Mouse (Mus musculus) midbrain, embryonic 11.5 days (tissue): Measurements from ENCODE around the gene Prkaa2. TPM values are rescaled to one million over a fixed set of nuclear protein-coding genes. Genes with fewer than 3 reads are reported as not detected.
"Not testable (repeated sequence)": the region's sequence is repeated elsewhere in the genome, so short reads cannot be mapped to it uniquely, and the experiment has no call there.

Experiments used
- ATAC-seq: fragments of 200-750 bp; cut with Nextera tagmentation; 2 replicates; pipeline ENCODE4 v1.8.0; 2017; ENCODE audit warnings: moderate TSS enrichment, moderate library complexity; ENCODE audit not compliant: low FRiP score
- DNase-seq: peaks from one replicate; pipeline ENCODE4 v3.0.0; 2015; ENCODE audit warnings: low spot score; ENCODE audit errors: missing footprints
- H3K27ac ChIP-seq: fragments of 300-500 bp; sonication (generic); 2 replicates; pipeline ENCODE4 v1.5.1; 2014; ENCODE audit warnings: low read depth, low read length
- H3K27me3 ChIP-seq: fragments of 300-500 bp; sonication (generic); 2 replicates; pipeline ENCODE4 v1.6.1; 2014; ENCODE audit warnings: mild to moderate bottlenecking, low read length, moderate library complexity, mixed read lengths; ENCODE audit not compliant: control insufficient read depth, insufficient read depth
- H3K36me3 ChIP-seq: fragments of 300-500 bp; sonication (generic); 2 replicates; pipeline ENCODE4 v1.6.1; 2014; ENCODE audit warnings: mild to moderate bottlenecking, low read length, moderate library complexity, mixed read lengths; ENCODE audit not compliant: control insufficient read depth, insufficient read depth
- H3K4me1 ChIP-seq: fragments of 300-500 bp; sonication (generic); 2 replicates; pipeline ENCODE4 v1.6.1; 2014; ENCODE audit warnings: low read length; ENCODE audit not compliant: control insufficient read depth, insufficient read depth
- H3K4me2 ChIP-seq: fragments of 300-500 bp; sonication (generic); 2 replicates; pipeline ENCODE4 v1.6.1; 2014; ENCODE audit warnings: mild to moderate bottlenecking, moderate library complexity
- H3K4me3 ChIP-seq: fragments of 300-500 bp; sonication (generic); 2 replicates; pipeline ENCODE4 v1.5.1; 2014; ENCODE audit warnings: low read depth, low read length
- H3K9ac ChIP-seq: fragments of 300-500 bp; sonication (generic); 2 replicates; pipeline ENCODE4 v1.6.1; 2014; ENCODE audit warnings: low read length
- H3K9me3 ChIP-seq: fragments of 300-500 bp; sonication (generic); 2 replicates; pipeline ENCODE4 v1.6.1; 2016; ENCODE audit warnings: low read length; ENCODE audit not compliant: control insufficient read depth
- WGBS: fragments of 180-500 bp; shearing (Covaris S2); extraction: QIAGEN DNeasy Blood & Tissue Kit; methylation state at CpG from one replicate; pipeline ENCODE4 v1.1.7; 2014; 5-methylcytosine and 5-hydroxymethylcytosine counted together
- polyA plus RNA-seq: library from polyadenylated mRNA; unstranded; fragments of >200 nt; fragmentation: Nextera tagmentation; extraction: Ambion mirVana; gene quantifications from 2 replicates; pipeline ENCODE4 v1.2.1, GENCODE M21; 2014

Prkaa2 gene
- polyA plus RNA-seq, 1 experiment from 2014 or later: 3.7 TPM

- Histone ChIP-seq H3K9me3 (no peaks in the 10 kb centered on the region), H3K27ac (no peak overlapping the region), H3K9ac (no peak overlapping the region), H3K4me1 (no peaks in the 10 kb centered on the region), H3K4me3 (no peak overlapping the region), H3K27me3 (no peaks in the 10 kb centered on the region), H3K4me2 (no peak overlapping the region), H3K36me3 (no peaks in the 10 kb centered on the region)
- 95% methylated on average over 7 of the region's 7 CpGs for WGBS
- ATAC-seq (no peak), DNase-seq (peak; percentile 26)
Observed at GRCm38 (mm10) chr4:105013718-105014117, 96.0 kb downstream of the Prkaa2 start.

GRCm38 (mm10) chr4:105007360-105008018, 102.2 kb downstream of the Prkaa2 start:
- Histone ChIP-seq H3K27me3 (no peaks in the 10 kb centered on the region), H3K27ac (no peak overlapping the region), H3K9me3 (no peaks in the 10 kb centered on the region), H3K4me3 (no peak overlapping the region), H3K4me2 (no peak overlapping the region), H3K36me3 (no peaks in the 10 kb centered on the region), H3K4me1 (no peaks in the 10 kb centered on the region), H3K9ac (no peak overlapping the region)
- WGBS: 85% methylated on average over 4 of the region's 4 CpGs
- ATAC-seq: no peak
- peak; percentile 35 for DNase-seq

GRCm38 (mm10) chr4:105004649-105005048, 105.0 kb downstream of the Prkaa2 start:
- not testable (repeated sequence) for H3K9me3 ChIP-seq, H3K4me1 ChIP-seq, H3K27me3 ChIP-seq, H3K4me2 ChIP-seq, ATAC-seq, H3K36me3 ChIP-seq, H3K4me3 ChIP-seq, H3K9ac ChIP-seq, H3K27ac ChIP-seq
- DNase-seq: peak; percentile 33
- WGBS: 85% methylated on average over 12 of the region's 12 CpGs

DNA sequence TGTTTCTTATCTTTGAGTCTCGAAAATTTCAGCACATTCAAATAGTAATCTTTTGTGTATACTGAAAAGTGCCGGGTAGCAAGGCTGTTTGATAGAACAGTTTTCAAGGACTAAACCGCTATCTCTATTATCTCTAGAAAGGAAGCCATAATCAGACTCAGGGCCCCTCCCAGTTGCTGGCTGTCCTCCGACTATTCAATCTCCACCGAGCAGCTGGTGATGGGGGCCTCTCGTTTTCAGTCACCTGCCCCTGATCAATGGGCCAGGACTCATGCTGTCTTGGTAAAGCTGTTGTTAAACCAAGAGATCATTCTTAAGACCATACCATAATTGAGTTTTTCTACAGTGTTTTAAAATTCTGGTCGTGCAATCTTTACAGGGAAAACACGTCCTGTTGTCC, 105.6 kb downstream of the Prkaa2 start:
- H3K36me3 ChIP-seq: no peaks in the 10 kb centered on the region
- no peak for ATAC-seq
- WGBS: 83% methylated on average over 8 of the region's 8 CpGs
- peak; percentile 75 for DNase-seq
- no peaks in the 10 kb centered on the region for H3K4me1 ChIP-seq
- H3K27ac ChIP-seq: no peak overlapping the region
- no peak overlapping the region for H3K4me2 ChIP-seq
- H3K9me3 ChIP-seq: no peaks in the 10 kb centered on the region
- H3K27me3 ChIP-seq: no peaks in the 10 kb centered on the region
- no peak overlapping the region for H3K9ac ChIP-seq
- H3K4me3 ChIP-seq: no peak overlapping the region

DNA sequence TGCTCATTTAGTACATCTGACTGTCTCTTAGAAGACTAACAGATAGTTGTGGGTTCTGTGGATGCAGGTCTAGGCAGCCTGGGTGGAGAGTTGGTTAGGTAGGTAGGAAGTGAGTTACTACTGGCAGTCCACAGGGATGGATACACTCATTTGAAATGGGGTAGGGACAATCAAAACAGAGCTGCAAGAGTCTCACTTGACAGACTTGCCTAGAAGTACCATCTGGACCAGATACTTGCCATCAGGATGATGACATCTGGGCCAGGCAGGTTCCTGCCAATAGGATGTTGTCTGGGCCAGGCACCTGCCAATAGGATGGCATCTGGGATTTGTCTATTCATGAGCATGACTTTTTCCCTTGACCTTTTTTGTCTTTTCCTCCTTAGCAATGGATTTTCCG, 108.0 kb downstream of the Prkaa2 start:
- Histone ChIP-seq H3K4me1 (no peaks in the 10 kb centered on the region), H3K27me3 (no peaks in the 10 kb centered on the region), H3K9ac (no peak overlapping the region), H3K36me3 (no peaks in the 10 kb centered on the region), H3K4me2 (no peak overlapping the region), H3K9me3 (no peaks in the 10 kb centered on the region), H3K4me3 (no peak overlapping the region), H3K27ac (no peak overlapping the region)
- WGBS: 48% methylated on average over 1 of the region's 1 CpGs
- DNase-seq (peak; percentile 17), ATAC-seq (no peak)

DNA sequence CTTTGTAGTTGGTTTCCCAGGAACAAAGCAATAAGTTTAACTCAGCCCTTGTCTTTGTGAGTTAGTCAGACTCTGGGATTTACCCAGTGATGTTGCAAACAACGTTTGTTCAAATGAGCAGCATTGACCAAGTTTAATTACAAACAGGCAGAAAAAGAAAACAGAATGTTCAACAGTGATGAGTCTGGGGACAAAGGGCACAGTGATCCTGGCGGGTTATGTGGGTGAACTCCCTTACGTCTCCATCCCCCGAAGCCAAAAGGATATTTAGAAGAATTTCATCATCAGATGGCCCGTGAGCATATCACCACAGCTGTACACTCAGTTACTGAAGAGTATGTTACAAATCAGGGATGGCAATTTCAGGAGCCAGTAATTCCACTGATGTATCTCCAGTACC, 110.0 kb downstream of the Prkaa2 start:
- no peaks in the 10 kb centered on the region for H3K9me3 ChIP-seq
- ATAC-seq: no peak
- no peak overlapping the region for H3K4me3 ChIP-seq
- no peak overlapping the region for H3K4me2 ChIP-seq
- H3K27me3 ChIP-seq: no peaks in the 10 kb centered on the region
- no peak overlapping the region for H3K27ac ChIP-seq
- H3K36me3 ChIP-seq: no peaks in the 10 kb centered on the region
- H3K4me1 ChIP-seq: no peaks in the 10 kb centered on the region
- H3K9ac ChIP-seq: no peak overlapping the region
- DNase-seq: no peak
- WGBS: 81% methylated on average over 5 of the region's 5 CpGs

- WGBS: 93% methylated on average over 10 of the region's 10 CpGs
- Histone ChIP-seq H3K9ac (no peak overlapping the region), H3K27ac (no peak overlapping the region), H3K4me2 (no peak overlapping the region), H3K4me1 (no peaks in the 10 kb centered on the region), H3K36me3 (no peaks in the 10 kb centered on the region), H3K9me3 (no peaks in the 10 kb centered on the region), H3K4me3 (no peak overlapping the region), H3K27me3 (no peaks in the 10 kb centered on the region)
- ATAC-seq (no peak), DNase-seq (no peak)
Observed at GRCm38 (mm10) chr4:104993140-104993874, 116.4 kb downstream of the Prkaa2 start.

DNA sequence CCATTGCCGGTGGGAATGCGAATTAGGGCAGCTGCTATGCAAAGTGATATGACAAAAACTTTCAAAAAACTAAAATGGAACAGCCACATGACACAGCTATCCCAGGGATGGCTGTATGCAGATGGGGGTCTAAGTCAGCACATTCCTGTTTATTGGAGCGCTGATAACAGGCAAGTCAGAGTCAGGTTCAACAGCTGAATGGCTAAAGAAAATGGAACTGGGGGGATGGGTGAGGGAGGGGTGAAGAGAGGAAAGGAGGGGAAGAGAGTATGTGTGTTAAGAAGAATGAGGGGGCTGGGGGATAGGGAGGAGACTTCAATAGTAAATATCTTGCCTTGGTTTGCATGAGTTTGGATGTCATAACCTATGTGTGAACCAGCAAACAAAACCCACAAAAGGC, 117.4 kb downstream of the Prkaa2 start:
- DNase-seq (no peak), ATAC-seq (no peak)
- Histone ChIP-seq H3K4me1 (no peaks in the 10 kb centered on the region), H3K36me3 (no peaks in the 10 kb centered on the region), H3K4me3 (no peak overlapping the region), H3K27ac (no peak overlapping the region), H3K9ac (no peak overlapping the region), H3K4me2 (no peak overlapping the region), H3K9me3 (no peaks in the 10 kb centered on the region), H3K27me3 (no peaks in the 10 kb centered on the region)
- WGBS: 85% methylated on average over 3 of the region's 3 CpGs

- H3K27me3 ChIP-seq: no peaks in the 10 kb centered on the region
- no peaks in the 10 kb centered on the region for H3K9me3 ChIP-seq
- no peak overlapping the region for H3K4me2 ChIP-seq
- H3K36me3 ChIP-seq: no peaks in the 10 kb centered on the region
- ATAC-seq: no peak
- DNase-seq: no peak
- H3K9ac ChIP-seq: no peak overlapping the region
- H3K4me1 ChIP-seq: no peaks in the 10 kb centered on the region
- WGBS: 86% methylated on average over 3 of the region's 3 CpGs
- H3K27ac ChIP-seq: no peak overlapping the region
- H3K4me3 ChIP-seq: no peak overlapping the region
Observed at GRCm38 (mm10) chr4:104990686-104991085, 119.0 kb downstream of the Prkaa2 start.
